Mouse (Mus musculus) CH12.LX (cell line): Measurements from ENCODE around the gene Vapb.

Experiments used
- CTCF ChIP-seq, 2 experiments: IDR thresholded peaks in 1 of 2; conservative IDR thresholded peaks in 1 of 2; 2 replicates each; pipeline ENCODE4 v1.5.1; 2011 to 2012; ENCODE audit warnings: low read depth in 2 of 2, low read length in 2 of 2, improper control_type of control experiment in 1 of 2, inconsistent platforms in 1 of 2, mild to moderate bottlenecking in 1 of 2, moderate library complexity in 1 of 2
- POLR2A ChIP-seq: IDR thresholded peaks from 2 replicates; pipeline ENCODE4 v1.6.1; 2011; ENCODE audit warnings: low read depth, mild to moderate bottlenecking, improper control_type of control experiment, low read length
- SMC3 ChIP-seq: IDR thresholded peaks from 2 replicates; pipeline ENCODE4 v1.6.1; 2011; ENCODE audit warnings: low read depth, low read length, improper control_type of control experiment
- ZMIZ1 ChIP-seq: IDR thresholded peaks from 2 replicates; pipeline ENCODE4 v1.6.1; 2012; ENCODE audit warnings: low read depth, mild to moderate bottlenecking, inconsistent platforms, low read length, improper control_type of control experiment

- TF ChIP-seq ZMIZ1 = no peak
- TF ChIP-seq SMC3 = no peak
- no peak for TF ChIP-seq POLR2A
- TF ChIP-seq CTCF (conservative IDR thresholded peaks at IDR 0.05 in 1 of 2, IDR thresholded peaks at IDR 0.05 in 1 of 2; ENCODE audit: low read depth in 2 of 2, low read length in 2 of 2) = no peak
Observed at GRCm38 (mm10) chr2:173806621-173807020, 69.3 kb downstream of the Vapb start.
